In genomic region chr3:53101711-53102110, GRCm38 (mm10) we compare ENCODE assay signal across 26 mouse cellular contexts.
DNase-seq lines count a peak whose midpoint lies in the region; ATAC-seq lines count a peak whose summit lies in the region.
"Had no signal": no experiment of that assay in that cellular context is flagged by ENCODE, and none has a peak within 500 bp of the region (broad histone marks: within the 10 kb centered on the region; RNA-seq: fewer than 3 reads in every experiment).

No protein-coding gene starts in this region.

- no peaks in the 10 kb centered on the region for H3K36me3 ChIP-seq in heart, embryonic 15.5 days
- H3K36me3 ChIP-seq in heart, embryonic 10.5 days = no peaks in the 10 kb centered on the region
- no peaks in the 10 kb centered on the region for H3K36me3 ChIP-seq in midbrain, embryonic 11.5 days (ENCODE audit: control insufficient read depth, insufficient read depth, low read length)
- H3K36me3 ChIP-seq in midbrain, embryonic 10.5 days = no peaks in the 10 kb centered on the region
- H3K36me3 ChIP-seq: forebrain, embryonic 10.5 days; forebrain, embryonic 15.5 days; midbrain, embryonic 12.5 days; stomach, embryonic 15.5 days had no signal

- H3K27ac ChIP-seq in heart, embryonic 15.5 days = peak overlapping the region; percentile 35; the same call in 1 of the 2 replicates
- no peak overlapping the region for H3K27ac ChIP-seq in heart, embryonic 10.5 days
- no peak overlapping the region for H3K27ac ChIP-seq in midbrain, embryonic 11.5 days (ENCODE audit: low read depth, low read length)
- no peak overlapping the region for H3K27ac ChIP-seq in midbrain, embryonic 10.5 days (replicated peaks)
- H3K27ac ChIP-seq: forebrain, embryonic 10.5 days; forebrain, embryonic 15.5 days; liver, embryonic 14.5 days; midbrain, embryonic 12.5 days; stomach, embryonic 15.5 days had no signal

- H3K4me3 ChIP-seq in heart, embryonic 15.5 days = no peak overlapping the region
- H3K4me3 ChIP-seq in heart, embryonic 10.5 days = no peak overlapping the region
- no peak overlapping the region for H3K4me3 ChIP-seq in midbrain, embryonic 11.5 days (ENCODE audit: low read depth, low read length)
- H3K4me3 ChIP-seq in midbrain, embryonic 10.5 days = no peak overlapping the region
- H3K4me3 ChIP-seq: forebrain, embryonic 10.5 days; forebrain, embryonic 15.5 days; midbrain, embryonic 12.5 days; stomach, embryonic 15.5 days had no signal

- no peaks in the 10 kb centered on the region for H3K27me3 ChIP-seq in heart, embryonic 15.5 days
- H3K27me3 ChIP-seq in heart, embryonic 10.5 days (ENCODE audit: insufficient read depth, poor library complexity, severe bottlenecking) = no peaks in the 10 kb centered on the region
- H3K27me3 ChIP-seq in midbrain, embryonic 11.5 days (ENCODE audit: control insufficient read depth, insufficient read depth, low read length) = no peaks in the 10 kb centered on the region; the same call in 1 of the 2 replicates
- peaks cover 12% of the 10 kb centered on the region for H3K27me3 ChIP-seq in midbrain, embryonic 10.5 days (ENCODE audit: low read depth, poor library complexity, severe bottlenecking)
- H3K27me3 ChIP-seq: CH12.LX; forebrain, embryonic 15.5 days; stomach, embryonic 15.5 days had no signal

- no peak overlapping the region for H3K4me2 ChIP-seq in heart, embryonic 15.5 days
- no peak overlapping the region for H3K4me2 ChIP-seq in midbrain, embryonic 11.5 days
- H3K4me2 ChIP-seq: forebrain, embryonic 15.5 days; midbrain, embryonic 12.5 days; stomach, embryonic 15.5 days had no signal

- H3K4me1 ChIP-seq in heart, embryonic 15.5 days (replicated peaks) = peaks cover 62% of the 10 kb centered on the region
- peaks cover 41% of the 10 kb centered on the region for H3K4me1 ChIP-seq in heart, embryonic 10.5 days
- peaks cover 25% of the 10 kb centered on the region for H3K4me1 ChIP-seq in midbrain, embryonic 11.5 days (ENCODE audit: control insufficient read depth, insufficient read depth, low read length)
- H3K4me1 ChIP-seq in midbrain, embryonic 10.5 days = peaks cover 50% of the 10 kb centered on the region
- H3K4me1 ChIP-seq: stomach, embryonic 15.5 days had no signal

- no peak for ATAC-seq in heart, embryonic 15.5 days (replicated peaks; ENCODE audit: insufficient number of reproducible peaks, insufficient read depth, low FRiP score, low read depth)
- ATAC-seq in midbrain, embryonic 11.5 days (ENCODE audit: low FRiP score) = no peak
- ATAC-seq: forebrain, embryonic 15.5 days; hindbrain, embryonic 16.5 days had no signal

- WGBS in heart, embryonic 15.5 days = 56% methylated on average over 6 of the region's 6 CpGs
- 64% methylated on average over 6 of the region's 6 CpGs for WGBS in heart, embryonic 10.5 days
- 64% methylated on average over 6 of the region's 6 CpGs for WGBS in midbrain, embryonic 11.5 days
- 61% methylated on average over 6 of the region's 6 CpGs for WGBS in midbrain, embryonic 10.5 days

- peak; percentile 15 for DNase-seq in embryo, embryonic 11 days
- no peak for DNase-seq in embryo, embryonic 9.5 days (ENCODE audit: extremely low spot score)
- DNase-seq in heart, embryonic 10.5 days (ENCODE audit: low spot score) = no peak
- peak; percentile 81 for DNase-seq in midbrain, embryonic 11.5 days (ENCODE audit: low spot score, missing footprints)
- DNase-seq in midbrain, embryonic 10.5 days (ENCODE audit: low spot score) = no peak
- no peak for DNase-seq in testis, postnatal 14 days (ENCODE audit: low spot score)
- DNase-seq: cerebellum, adult 18-20 months; cerebellum, postnatal 10 days; gastrocnemius, postnatal 25 days; heart, adult 18-20 months; heart, postnatal 14 days; kidney, adult 18-20 months; left cerebral cortex, postnatal 4 days; liver; lung, adult 2 months; lung, postnatal 14 days; right cerebral cortex, postnatal 25 days; thymus, postnatal 14 days had no signal

- H3K9ac ChIP-seq in heart, embryonic 15.5 days = no peak overlapping the region
- no peak overlapping the region for H3K9ac ChIP-seq in midbrain, embryonic 11.5 days (ENCODE audit: low read length)
- H3K9ac ChIP-seq: forebrain, embryonic 15.5 days; liver, embryonic 14.5 days; midbrain, embryonic 12.5 days; stomach, embryonic 15.5 days had no signal

- H3K9me3 ChIP-seq in heart, embryonic 15.5 days (replicated peaks) = no peaks in the 10 kb centered on the region
- H3K9me3 ChIP-seq in heart, embryonic 10.5 days = no peaks in the 10 kb centered on the region
- no peaks in the 10 kb centered on the region for H3K9me3 ChIP-seq in midbrain, embryonic 11.5 days (ENCODE audit: control insufficient read depth, low read length)
- H3K9me3 ChIP-seq in midbrain, embryonic 10.5 days (replicated peaks) = no peaks in the 10 kb centered on the region
- H3K9me3 ChIP-seq: forebrain, embryonic 10.5 days; forebrain, embryonic 15.5 days; midbrain, embryonic 12.5 days; stomach, embryonic 15.5 days had no signal

Comparison
In these comparisons a context has a peak if more than half of its experiments do, and no peak if none do; other contexts are left out.
1. DNase-seq: peak in embryo, embryonic 11 days (single experiment) and midbrain, embryonic 11.5 days (single experiment); none in embryo, embryonic 9.5 days (single experiment), heart, embryonic 10.5 days (single experiment), midbrain, embryonic 10.5 days (single experiment) and testis, postnatal 14 days (single experiment).